Mouse (Mus musculus) gastrocnemius, adult 8-10 months (tissue): ENCODE results near the gene Oat. TPM values are rescaled to one million over a fixed set of nuclear protein-coding genes. Genes with fewer than 3 reads are reported as not detected.

Experiments
- DNase-seq, 2 experiments: peaks; one replicate each; pipeline ENCODE4 v3.0.0; 2022; ENCODE audit warnings: low spot score in 2 of 2
- total RNA-seq, 4 experiments: library from RNA; stranded (reverse); gene quantifications; 2 replicates each; pipeline ENCODE4 v1.2.4; 2022

Oat gene
- total RNA-seq, 4 experiments from 2014 or later, result 147 to 208 (median 171) TPM

DNA sequence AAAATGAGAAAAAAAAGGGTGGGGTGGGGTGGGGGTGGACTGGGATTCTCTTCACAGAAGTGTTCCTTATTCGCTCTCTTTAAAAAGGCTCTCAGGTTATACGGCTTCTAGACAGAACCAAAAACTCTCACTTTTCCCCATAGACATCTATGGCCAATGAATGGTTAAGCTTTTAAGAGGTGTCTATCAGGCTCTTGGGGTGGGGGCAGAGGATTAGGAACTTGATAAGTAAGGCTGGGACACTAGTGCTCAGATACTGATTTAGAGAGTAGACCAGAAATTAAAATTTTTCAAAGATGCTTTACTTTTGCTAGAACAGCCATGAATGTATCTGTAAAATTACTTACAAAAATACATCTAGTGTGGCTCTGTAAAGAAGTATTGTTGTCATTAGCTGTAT lies 18.1 kb upstream of the Oat start:
- no peak for DNase-seq

DNA sequence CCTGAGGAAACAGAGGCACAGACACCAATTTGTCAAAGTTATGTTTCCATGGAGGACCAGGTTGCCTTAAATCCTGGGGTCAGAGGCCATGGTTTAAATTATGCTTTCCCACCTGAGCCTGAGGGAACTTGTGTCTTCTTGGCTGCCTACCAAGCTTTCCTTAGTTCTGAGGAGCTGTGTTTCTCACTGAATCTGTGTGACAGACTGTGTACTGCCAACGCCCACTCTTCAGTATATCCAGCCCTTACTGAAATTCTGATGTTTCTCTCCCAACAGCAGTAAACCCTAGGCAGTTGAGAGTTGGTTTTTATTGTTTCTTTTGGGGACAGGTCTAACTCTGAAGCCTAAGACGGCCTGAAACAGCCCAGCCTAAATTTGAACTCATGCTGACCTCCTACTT lies 17.6 kb upstream of the Oat start:
- no peak for DNase-seq

- no peak for DNase-seq
Observed at GRCm38 (mm10) chr7:132589610-132590009, 13.4 kb upstream of the Oat start.

DNA sequence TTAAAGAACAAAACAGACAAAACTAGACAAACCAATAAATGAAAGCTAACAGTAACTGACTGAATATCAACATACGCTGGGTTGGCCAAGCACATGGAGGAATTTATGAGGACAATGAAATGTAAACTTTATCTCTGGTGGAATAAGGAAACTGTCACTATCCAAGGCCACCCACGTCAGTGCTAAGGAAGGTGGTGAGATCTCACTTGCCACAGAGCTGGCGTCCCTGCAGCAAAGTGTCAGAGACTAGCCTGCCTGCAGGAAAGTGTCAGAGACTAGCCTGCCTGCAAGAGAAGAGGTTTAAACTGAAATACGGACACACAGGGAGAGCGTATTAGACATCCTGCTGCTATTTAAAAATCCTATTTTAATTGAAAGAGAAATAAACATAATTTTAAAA lies 11.0 kb upstream of the Oat start:
- DNase-seq, result no peak

GRCm38 (mm10) chr7:132585695-132586491 lies 9.7 kb upstream of the Oat start:
- no peak for DNase-seq

DNA sequence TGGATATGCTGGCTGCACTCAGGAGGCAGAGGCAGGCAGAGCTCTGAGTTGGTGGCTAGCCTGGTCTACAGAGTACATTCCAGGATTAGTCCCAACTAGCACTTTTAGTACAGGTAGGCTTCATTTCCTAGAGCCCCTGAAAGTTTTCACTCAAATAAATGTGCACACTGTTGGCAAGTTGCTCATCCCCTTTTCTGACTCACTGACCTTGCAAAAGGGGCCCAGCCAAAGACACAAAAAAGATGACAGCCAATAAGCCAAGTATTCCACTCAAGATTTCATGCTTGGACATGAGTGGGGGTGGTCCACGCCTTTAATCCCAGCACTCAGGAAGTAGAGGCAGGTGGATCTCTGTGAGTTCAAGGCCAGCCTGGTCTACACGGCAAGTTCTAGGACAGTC lies 5.2 kb upstream of the Oat start:
- DNase-seq, result no peak

DNA sequence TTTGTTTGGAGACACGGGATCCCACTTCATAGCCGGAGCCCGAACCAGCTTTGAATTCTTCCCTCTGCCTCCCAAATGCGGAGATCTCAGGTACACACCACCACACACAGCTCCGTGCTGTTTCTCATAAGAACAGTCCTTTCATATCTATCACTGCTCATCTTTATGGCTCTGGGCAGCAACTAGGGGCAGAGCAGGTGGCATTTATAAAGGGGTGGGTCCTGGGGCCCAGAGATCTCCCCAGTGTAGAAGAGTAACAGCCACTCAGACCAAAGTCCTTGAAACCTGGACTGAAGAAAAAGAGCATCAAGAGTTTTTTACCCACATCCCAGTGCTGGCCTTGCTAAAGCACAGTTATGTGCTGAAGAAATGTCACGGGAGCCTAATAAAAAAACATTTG lies 4.3 kb upstream of the Oat start:
- DNase-seq, result no peak

DNA sequence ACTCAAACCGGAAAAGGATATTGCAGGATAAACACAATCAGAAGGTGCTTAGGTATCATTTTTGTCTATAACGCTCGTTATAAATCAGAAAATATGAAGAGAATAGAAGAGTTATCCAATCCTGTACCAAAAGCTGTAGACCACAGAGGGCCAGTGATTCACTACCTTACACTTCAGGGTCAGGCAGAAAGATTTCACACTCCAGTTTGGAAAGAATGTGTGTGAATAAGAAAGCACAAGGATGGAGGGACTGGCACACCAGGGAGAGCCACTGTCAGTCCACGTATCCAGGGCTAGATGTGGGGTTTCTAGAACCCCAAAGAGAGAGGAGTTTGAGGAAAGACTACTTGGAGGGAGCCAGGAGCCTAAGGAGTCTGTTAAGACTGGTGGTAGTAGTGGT lies 693 bp upstream of the Oat start:
- DNase-seq, result no peak

DNA sequence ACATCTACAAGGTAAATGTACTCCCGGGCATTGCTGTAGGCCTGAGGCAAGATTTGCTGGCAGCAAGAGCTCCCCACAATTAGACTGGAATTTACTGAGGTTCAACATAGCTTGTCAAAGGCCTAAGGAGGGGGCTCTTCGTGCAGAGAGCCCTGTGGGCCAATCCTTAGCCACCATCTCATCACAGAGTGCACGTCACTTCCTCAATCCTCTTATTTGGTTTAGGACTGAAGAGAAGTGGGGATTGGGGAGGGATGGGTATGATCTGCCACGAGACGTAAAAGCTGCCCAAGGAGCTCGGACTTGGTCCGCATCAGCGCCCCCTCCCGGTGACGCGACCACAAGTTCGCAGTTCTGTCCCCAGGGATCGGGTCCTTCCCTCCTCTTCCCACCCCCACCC lies 575 bp downstream of the Oat start:
- DNase-seq, result peak; percentile 77 to 78

DNA sequence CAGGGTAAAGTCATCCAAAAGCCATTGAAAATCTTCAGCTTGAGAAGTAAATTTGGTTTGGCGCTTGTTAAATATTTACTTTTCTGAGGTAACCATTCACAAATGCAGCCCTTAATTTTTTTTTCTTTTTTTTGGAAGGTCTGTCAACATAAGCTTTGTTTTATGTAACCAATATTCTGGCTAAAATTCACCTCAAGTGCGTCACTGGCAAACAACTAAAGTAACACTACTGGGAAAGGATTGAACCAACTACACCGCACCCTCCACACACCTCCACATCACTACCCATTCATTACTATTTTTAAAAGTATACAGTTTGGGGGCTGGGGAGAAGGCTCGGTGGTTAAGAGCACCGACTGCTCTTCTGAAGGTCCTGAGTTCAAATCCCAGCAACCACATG lies 1.6 kb downstream of the Oat start:
- DNase-seq, result no peak

DNA sequence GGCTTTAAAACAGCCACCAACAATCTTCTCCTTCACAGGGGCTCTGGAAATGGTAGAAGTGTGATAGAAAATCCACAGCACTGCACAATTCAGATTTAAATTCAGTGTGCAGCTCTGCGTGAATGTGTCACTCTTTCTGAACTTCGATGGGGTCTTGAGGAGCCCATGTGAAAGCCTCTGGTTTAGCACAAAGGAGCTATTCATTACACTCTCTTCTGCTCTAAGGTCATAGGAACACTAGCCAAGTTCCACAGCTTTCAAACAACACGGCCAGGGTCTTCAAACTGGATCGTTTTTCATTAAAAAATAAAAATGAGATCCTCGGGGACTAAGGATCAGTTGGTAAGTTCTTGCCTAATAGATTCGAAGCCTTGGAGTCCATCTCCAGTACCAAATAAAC lies 3.0 kb downstream of the Oat start:
- no peak for DNase-seq

DNA sequence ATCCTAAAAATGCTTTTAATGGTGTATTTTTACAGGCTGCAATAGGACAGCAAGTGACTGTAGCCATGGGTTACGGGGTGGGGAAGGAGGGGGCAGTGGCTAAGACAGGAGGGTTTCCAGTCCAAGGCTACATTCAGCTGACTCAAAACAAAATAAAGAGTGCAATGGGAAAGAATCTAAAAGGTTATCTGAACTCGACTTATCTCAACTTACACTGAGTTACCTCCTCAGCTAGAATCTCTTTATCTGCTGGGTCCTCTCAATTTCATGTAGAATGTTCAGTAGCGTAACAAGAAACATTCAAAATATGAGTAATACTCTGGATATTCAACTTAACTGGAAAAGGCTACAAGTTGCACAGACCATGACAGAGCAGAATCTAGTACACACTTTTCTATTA lies 3.5 kb downstream of the Oat start:
- DNase-seq, result no peak

DNA sequence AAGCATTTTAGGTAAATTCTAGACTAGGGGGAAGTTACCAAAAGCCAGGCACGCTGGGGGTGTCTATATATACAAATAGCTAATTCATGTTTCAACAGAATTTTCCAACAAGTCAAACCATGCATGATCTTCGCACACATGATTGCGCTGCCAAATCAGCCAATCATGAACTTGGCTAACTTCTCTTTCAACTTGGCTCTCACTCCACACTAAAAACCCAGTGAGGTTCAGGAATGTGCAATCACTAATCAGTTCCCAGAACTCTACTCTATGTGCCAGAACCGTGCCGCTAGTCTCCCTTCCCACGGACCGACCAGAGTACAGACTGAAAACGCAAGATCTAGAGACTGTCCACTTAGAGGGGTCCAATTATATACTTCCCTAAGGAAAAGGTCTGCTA lies 4.7 kb downstream of the Oat start:
- DNase-seq, result peak in 1 of 2 experiments; percentile 18

- no peak for DNase-seq
Observed at GRCm38 (mm10) chr7:132570071-132570470, 6.1 kb downstream of the Oat start.

- DNase-seq, result no peak
Observed at GRCm38 (mm10) chr7:132568817-132569216, 7.4 kb downstream of the Oat start.

DNA sequence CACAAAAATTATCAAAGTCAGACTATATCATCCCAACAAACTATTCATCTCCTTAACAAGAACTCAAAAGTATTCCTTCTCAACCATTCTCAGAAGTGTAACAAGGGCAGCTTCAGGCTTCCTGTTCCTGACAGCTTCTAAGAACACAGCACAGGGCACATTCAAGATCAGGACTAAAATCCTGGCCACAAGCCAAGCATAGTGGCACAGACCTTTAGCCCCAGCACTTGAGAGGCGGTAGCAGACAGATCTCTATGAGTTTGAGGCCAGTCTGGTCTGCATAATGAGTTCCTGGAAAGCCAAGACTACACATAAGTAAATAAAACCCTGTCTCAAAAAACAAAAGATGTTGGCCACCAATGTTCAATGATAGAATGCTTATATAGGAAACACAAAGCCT lies 10.4 kb downstream of the Oat start:
- no peak for DNase-seq

DNA sequence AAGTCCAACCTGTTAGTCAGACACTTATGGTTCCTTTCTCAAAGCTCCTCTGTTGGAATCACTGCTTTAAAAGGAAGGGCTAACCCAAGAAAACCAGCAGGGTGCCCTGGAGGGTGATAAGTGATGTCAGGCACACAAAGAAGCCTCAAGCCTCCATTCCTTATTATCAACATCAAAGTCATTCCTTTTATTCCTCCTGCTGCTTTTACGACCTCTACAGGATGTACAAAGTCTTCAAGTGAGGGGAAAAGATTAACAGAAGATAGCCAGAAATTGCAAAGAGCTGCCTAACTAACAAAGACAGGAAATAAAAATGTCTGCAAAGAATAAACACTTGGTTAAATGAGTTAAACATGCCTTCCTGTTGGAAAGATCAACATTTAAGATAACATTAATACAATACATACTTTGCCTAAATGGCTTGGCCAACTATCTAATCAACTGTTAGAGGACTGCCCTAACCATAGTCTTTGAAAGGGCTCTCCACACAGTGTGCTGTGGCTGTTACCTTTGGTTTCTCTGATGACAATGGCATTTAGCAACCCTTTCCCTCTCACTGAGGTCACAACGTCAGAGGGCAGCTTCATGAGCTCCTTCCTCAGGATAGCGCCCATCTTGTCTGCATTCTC lies 16.9 kb downstream of the Oat start:
- no peak for DNase-seq

- DNase-seq, result peak in 1 of 2 experiments; percentile 35
Observed at GRCm38 (mm10) chr7:132558141-132558736, 18.0 kb downstream of the Oat start.

DNA sequence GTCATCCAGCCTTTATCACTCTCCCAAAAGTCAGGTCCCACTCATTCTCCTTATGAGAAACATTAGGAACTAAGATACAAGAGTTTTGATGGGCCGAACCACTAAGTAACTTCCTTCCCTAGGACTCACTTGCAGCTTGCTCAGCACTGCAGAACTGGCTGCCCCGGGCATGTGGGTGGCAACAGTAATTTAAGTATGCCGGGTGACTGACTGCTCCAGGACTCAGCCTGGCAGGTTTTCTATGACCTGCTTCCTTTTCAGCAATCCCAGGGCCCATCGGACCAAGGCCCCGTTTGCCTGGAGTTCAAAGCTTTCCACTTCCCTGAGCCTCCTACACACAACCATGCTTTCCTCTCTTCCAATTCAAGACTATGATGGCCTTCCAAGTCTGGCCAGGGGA lies 19.6 kb downstream of the Oat start:
- DNase-seq, result peak; percentile 23 to 36

DNA sequence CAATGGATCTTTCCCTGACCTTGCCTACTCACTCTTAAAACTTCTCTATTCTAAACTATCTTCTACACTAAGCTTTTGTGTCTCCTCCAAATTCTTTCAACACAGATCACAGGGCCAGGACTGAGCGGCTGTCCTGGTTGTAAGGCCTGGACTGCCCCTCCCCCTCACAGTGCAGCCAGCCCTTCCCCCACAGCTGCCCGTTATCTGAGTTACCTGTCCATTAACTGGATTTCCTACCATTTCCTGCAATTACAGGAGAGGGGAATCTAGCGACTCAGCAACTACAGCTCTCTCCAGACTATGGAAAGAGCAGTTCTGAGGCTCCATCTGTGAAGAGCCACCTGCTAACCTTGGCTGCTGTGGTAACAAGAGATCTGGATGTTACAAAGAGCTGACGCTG lies 20.3 kb downstream of the Oat start:
- no peak for DNase-seq

DNA sequence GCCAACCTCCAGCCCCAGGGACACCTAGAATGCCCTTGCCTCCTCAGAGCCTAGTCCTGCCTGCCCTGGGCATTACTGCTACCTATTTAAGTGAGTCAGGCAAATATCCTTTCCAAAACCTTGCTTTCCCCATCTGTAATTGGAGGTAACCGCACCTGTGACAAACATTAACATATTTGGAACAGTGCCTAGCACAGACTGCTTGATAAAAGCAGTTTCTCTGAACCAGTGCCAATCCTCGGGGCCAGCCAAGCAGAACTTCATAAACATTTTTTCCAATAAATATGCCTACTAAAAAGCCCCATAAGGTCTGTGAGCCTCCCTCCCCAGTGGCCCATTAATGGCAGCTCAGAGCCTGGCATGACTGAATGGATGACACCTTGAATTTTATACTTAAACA lies 22.1 kb downstream of the Oat start:
- no peak for DNase-seq

DNA sequence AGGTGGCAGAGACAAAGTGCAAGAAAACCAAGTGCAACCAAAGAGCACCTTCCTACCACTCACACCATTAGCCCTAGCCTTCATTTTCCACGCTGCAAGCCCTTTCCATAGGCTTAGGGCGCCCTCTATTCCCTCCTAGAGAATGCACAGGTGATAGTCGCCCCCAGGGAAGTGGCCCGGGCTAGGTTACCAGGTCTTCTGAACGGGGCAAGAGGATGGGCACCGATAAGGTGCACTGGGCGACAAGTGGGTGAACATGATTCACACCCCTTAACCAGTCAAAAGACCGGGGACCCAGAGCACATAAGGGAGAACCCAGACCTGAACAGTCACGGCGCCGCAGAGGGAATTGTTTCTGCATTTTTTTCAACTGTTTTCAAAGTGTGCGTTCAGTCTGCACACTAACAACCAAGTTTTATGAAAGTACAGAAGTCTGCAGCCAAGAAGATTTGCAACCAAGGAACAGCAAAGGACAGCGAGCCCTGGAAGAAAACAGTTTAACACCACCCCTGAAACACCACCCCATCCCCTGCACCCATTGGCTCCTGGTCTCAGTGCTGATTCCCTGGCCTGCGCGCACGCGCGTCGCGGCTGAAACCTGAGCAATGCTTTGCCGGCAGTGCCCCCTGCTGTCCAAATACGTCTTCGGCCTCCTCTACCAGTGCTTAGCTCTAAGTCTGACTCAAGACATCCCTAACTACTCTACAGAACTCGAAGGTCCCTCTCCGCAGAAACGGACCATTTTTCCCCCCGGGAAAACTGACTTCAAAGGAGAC lies 24.7 kb downstream of the Oat start:
- peak; percentile 94 to 95 for DNase-seq
